Mouse (Mus musculus): ENCODE measurements around the gene Slc22a3. TPM values are rescaled to one million over a fixed set of nuclear protein-coding genes. Genes with fewer than 3 reads are reported as not detected.

Gene Slc22a3
- total and polyA plus RNA-seq, 2 experiments from 2014 or later: 0.04 to 0.52 TPM

DNA sequence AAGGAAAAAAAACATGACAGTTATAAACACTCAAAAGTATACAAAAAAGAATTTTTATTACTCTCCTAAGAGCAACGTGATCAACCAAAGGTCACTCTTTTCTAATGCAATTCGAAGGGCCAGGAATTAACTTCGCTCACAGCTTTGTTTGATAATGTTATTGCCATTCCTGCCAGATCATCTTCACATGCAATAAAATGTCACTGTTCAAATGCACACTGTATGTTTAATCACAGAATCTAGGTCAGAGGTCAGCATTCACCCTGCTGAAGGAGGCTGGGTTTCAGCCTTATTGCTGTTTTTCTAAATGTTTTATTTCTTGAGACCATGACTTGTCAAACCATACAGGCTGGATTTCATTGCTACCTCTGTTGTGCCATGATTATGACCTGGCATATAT is 21.8 kb downstream of the Slc22a3 start:
- H3K4me1 ChIP-seq (ENCODE audit: control insufficient read depth, insufficient read depth): no peaks in the 10 kb centered on the region
- no peaks in the 10 kb centered on the region for H3K36me3 ChIP-seq (replicated peaks; ENCODE audit: control insufficient read depth, insufficient read depth, low read length)
- DNase-seq (ENCODE audit: low spot score) (no peak), ATAC-seq (ENCODE audit: insufficient read depth, low read depth) (no peak)
- H3K9me3 ChIP-seq (replicated peaks; ENCODE audit: control insufficient read depth, low read length): no peaks in the 10 kb centered on the region
- 0 out of 2 replicates have a peak, but pooled peaks cover 2% of the 10 kb centered on the region for H3K27me3 ChIP-seq (ENCODE audit: control insufficient read depth, insufficient read depth, low read length)
- no peak overlapping the region for H3K4me2 ChIP-seq (ENCODE audit: low read depth, low read length)
- H3K4me3 ChIP-seq (ENCODE audit: low read depth, low read length): no peak overlapping the region
- H3K9ac ChIP-seq (replicated peaks; ENCODE audit: low read depth, low read length): no peak overlapping the region
- H3K27ac ChIP-seq (ENCODE audit: low read depth): no peak overlapping the region
- 92% methylated on average over 3 of the region's 3 CpGs for WGBS
- TF ChIP-seq EP300 (IDR thresholded peaks at IDR 0.05; ENCODE audit: low read depth) (no peak), CTCF (IDR thresholded peaks at IDR 0.05; ENCODE audit: low read depth) (no peak)

- no peak for ATAC-seq (ENCODE audit: insufficient read depth, low read depth)
- no peaks in the 10 kb centered on the region for H3K27me3 ChIP-seq (ENCODE audit: control insufficient read depth, insufficient read depth, low read length)
- no peaks in the 10 kb centered on the region for H3K9me3 ChIP-seq (replicated peaks; ENCODE audit: control insufficient read depth, low read length)
- no peaks in the 10 kb centered on the region for H3K36me3 ChIP-seq (replicated peaks; ENCODE audit: control insufficient read depth, insufficient read depth, low read length)
- no peak overlapping the region for H3K4me3 ChIP-seq (ENCODE audit: low read depth, low read length)
- TF ChIP-seq CTCF (IDR thresholded peaks at IDR 0.05; ENCODE audit: low read depth) (no peak), EP300 (IDR thresholded peaks at IDR 0.05; ENCODE audit: low read depth) (no peak)
- no peaks in the 10 kb centered on the region for H3K4me1 ChIP-seq (ENCODE audit: control insufficient read depth, insufficient read depth)
- no peak overlapping the region for H3K9ac ChIP-seq (replicated peaks; ENCODE audit: low read depth, low read length)
- no peak overlapping the region for H3K4me2 ChIP-seq (ENCODE audit: low read depth, low read length)
- no peak for DNase-seq (ENCODE audit: low spot score)
- 55% methylated on average over 2 of the region's 2 CpGs for WGBS
- no peak overlapping the region for H3K27ac ChIP-seq (ENCODE audit: low read depth)
Observed at GRCm38 (mm10) chr17:12479416-12479815, 28.1 kb downstream of the Slc22a3 start.

DNA sequence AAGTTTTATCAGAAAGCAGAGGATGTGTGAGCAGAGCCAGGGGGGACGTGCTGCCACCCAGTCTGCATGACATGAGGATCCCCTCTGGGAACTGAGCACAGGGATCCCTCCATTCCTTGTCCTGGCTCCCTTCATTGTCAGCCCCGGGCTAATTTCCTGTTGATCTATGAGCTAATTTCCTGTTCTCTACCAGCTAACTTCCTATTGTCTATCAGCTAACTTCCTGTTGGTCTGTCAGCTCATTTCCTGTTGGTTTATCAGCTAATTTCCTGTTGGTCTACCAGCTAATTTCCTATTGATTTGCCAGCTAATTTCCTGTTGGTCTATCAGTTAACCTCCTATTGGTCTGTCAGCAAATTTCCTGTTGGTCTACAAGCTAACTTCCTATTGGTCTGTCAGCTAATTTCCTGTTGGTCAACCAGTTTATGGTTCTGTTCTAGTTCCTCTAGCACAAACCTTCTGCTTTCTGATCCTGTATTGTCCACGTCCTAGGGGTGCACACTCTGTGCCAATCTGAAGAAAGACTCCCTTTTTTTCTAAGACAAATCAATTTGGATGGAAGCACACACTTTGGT is 32.9 kb downstream of the Slc22a3 start:
- Histone ChIP-seq H3K4me1 (ENCODE audit: control insufficient read depth, insufficient read depth) (no peaks in the 10 kb centered on the region), H3K9me3 (replicated peaks; ENCODE audit: control insufficient read depth, low read length) (no peaks in the 10 kb centered on the region), H3K4me2 (ENCODE audit: low read depth, low read length) (no peak overlapping the region), H3K4me3 (ENCODE audit: low read depth, low read length) (no peak overlapping the region), H3K27me3 (ENCODE audit: control insufficient read depth, insufficient read depth, low read length) (no peaks in the 10 kb centered on the region), H3K9ac (replicated peaks; ENCODE audit: low read depth, low read length) (no peak overlapping the region), H3K36me3 (replicated peaks; ENCODE audit: control insufficient read depth, insufficient read depth, low read length) (no peaks in the 10 kb centered on the region), H3K27ac (ENCODE audit: low read depth) (no peak overlapping the region; the same call in 1 of the 2 replicates)
- ATAC-seq (ENCODE audit: insufficient read depth, low read depth): no peak
- WGBS: 54% methylated on average over 3 of the region's 3 CpGs
- DNase-seq (ENCODE audit: low spot score): no peak
- no peak for TF ChIP-seq EP300 (IDR thresholded peaks at IDR 0.05; ENCODE audit: low read depth)
- TF ChIP-seq CTCF (IDR thresholded peaks at IDR 0.05; ENCODE audit: low read depth): no peak

- no peaks in the 10 kb centered on the region for H3K27me3 ChIP-seq (ENCODE audit: control insufficient read depth, insufficient read depth, low read length)
- no peaks in the 10 kb centered on the region for H3K9me3 ChIP-seq (replicated peaks; ENCODE audit: control insufficient read depth, low read length)
- H3K4me2 ChIP-seq (ENCODE audit: low read depth, low read length): no peak overlapping the region
- ATAC-seq (ENCODE audit: insufficient read depth, low read depth) (no peak), DNase-seq (ENCODE audit: low spot score) (no peak)
- no peak overlapping the region for H3K27ac ChIP-seq (ENCODE audit: low read depth)
- TF ChIP-seq CTCF (IDR thresholded peaks at IDR 0.05; ENCODE audit: low read depth) (no peak), EP300 (IDR thresholded peaks at IDR 0.05; ENCODE audit: low read depth) (no peak)
- no peak overlapping the region for H3K4me3 ChIP-seq (ENCODE audit: low read depth, low read length)
- H3K9ac ChIP-seq (replicated peaks; ENCODE audit: low read depth, low read length): no peak overlapping the region
- H3K4me1 ChIP-seq (ENCODE audit: control insufficient read depth, insufficient read depth): no peaks in the 10 kb centered on the region
- no peaks in the 10 kb centered on the region for H3K36me3 ChIP-seq (replicated peaks; ENCODE audit: control insufficient read depth, insufficient read depth, low read length)
Observed at GRCm38 (mm10) chr17:12472547-12472946, 35.0 kb downstream of the Slc22a3 start.

DNA sequence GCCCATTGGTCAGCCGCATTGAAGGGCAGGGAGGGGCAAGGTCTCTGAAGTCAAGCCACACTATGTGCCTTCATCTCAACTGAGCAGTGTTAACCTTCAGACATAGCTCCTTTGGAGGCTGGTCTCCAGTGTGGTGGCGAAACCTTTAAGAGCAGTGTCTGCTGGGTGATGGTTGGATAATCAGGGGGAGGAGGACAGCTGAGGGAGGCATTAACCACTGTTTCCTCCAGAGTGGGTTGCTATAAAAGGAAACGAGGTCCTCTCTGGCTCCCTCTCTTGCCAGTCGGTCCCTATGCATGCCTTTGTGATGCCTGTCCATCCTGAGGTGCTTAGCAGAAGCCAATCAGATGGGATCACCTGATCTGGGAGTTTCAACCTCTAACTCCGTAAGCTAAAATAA is 38.8 kb downstream of the Slc22a3 start:
- ATAC-seq (ENCODE audit: insufficient read depth, low read depth): no peak
- Histone ChIP-seq H3K27me3 (ENCODE audit: control insufficient read depth, insufficient read depth, low read length) (no peaks in the 10 kb centered on the region), H3K9me3 (replicated peaks; ENCODE audit: control insufficient read depth, low read length) (no peaks in the 10 kb centered on the region), H3K36me3 (replicated peaks; ENCODE audit: control insufficient read depth, insufficient read depth, low read length) (no peaks in the 10 kb centered on the region), H3K4me2 (ENCODE audit: low read depth, low read length) (no peak overlapping the region), H3K9ac (replicated peaks; ENCODE audit: low read depth, low read length) (no peak overlapping the region), H3K27ac (ENCODE audit: low read depth) (no peak overlapping the region), H3K4me3 (ENCODE audit: low read depth, low read length) (no peak overlapping the region), H3K4me1 (ENCODE audit: control insufficient read depth, insufficient read depth) (no peaks in the 10 kb centered on the region)
- no peak for DNase-seq (ENCODE audit: low spot score)
- TF ChIP-seq CTCF (IDR thresholded peaks at IDR 0.05; ENCODE audit: low read depth) (no peak), EP300 (IDR thresholded peaks at IDR 0.05; ENCODE audit: low read depth) (no peak)
- 59% methylated on average over 5 of the region's 5 CpGs for WGBS

- Histone ChIP-seq H3K9me3 (replicated peaks; ENCODE audit: control insufficient read depth, low read length) (no peaks in the 10 kb centered on the region), H3K27ac (ENCODE audit: low read depth) (no peak overlapping the region), H3K4me3 (ENCODE audit: low read depth, low read length) (no peak overlapping the region), H3K9ac (replicated peaks; ENCODE audit: low read depth, low read length) (no peak overlapping the region), H3K4me1 (ENCODE audit: control insufficient read depth, insufficient read depth) (no peaks in the 10 kb centered on the region), H3K36me3 (replicated peaks; ENCODE audit: control insufficient read depth, insufficient read depth, low read length) (no peaks in the 10 kb centered on the region), H3K27me3 (ENCODE audit: control insufficient read depth, insufficient read depth, low read length) (no peaks in the 10 kb centered on the region), H3K4me2 (ENCODE audit: low read depth, low read length) (no peak overlapping the region)
- 36% methylated on average over 3 of the region's 3 CpGs for WGBS
- DNase-seq (ENCODE audit: low spot score): no peak
- no peak for ATAC-seq (ENCODE audit: insufficient read depth, low read depth)
- TF ChIP-seq CTCF (IDR thresholded peaks at IDR 0.05; ENCODE audit: low read depth) (no peak), EP300 (IDR thresholded peaks at IDR 0.05; ENCODE audit: low read depth) (no peak)
Observed at GRCm38 (mm10) chr17:12467642-12468041, 39.9 kb downstream of the Slc22a3 start.

All from heart, postnatal 0 days (tissue).